Mouse (Mus musculus) liver, postnatal 0 days (tissue): ENCODE results near the gene Pgm5. TPM values are rescaled to one million over a fixed set of nuclear protein-coding genes. Genes with fewer than 3 reads are reported as not detected.

ENCODE experiments used
- ATAC-seq: fragments of 200-750 bp; cut with Nextera tagmentation; 2 replicates; pipeline ENCODE4 v1.8.0; 2017; ENCODE audit warnings: mild to moderate bottlenecking, moderate library complexity
- DNase-seq: peaks from one replicate; pipeline ENCODE4 v3.0.0-alpha.2; 2016
- H3K27ac ChIP-seq: fragments of 300-500 bp; sonication (generic); 2 replicates; pipeline ENCODE4 v1.5.1; 2014; ENCODE audit warnings: antibody characterized with exemption, moderate library complexity, mild to moderate bottlenecking, low read depth
- H3K27me3 ChIP-seq: fragments of 300-500 bp; sonication (generic); 2 replicates; pipeline ENCODE4 v1.6.1; 2014; ENCODE audit warnings: low read length, control low read depth, mixed read lengths; ENCODE audit not compliant: insufficient read depth
- H3K36me3 ChIP-seq: fragments of 300-500 bp; sonication (generic); replicated peaks from 2 replicates; pipeline ENCODE4 v1.6.1; 2014; ENCODE audit warnings: mild to moderate bottlenecking, control low read depth, low read length, moderate library complexity, mixed read lengths; ENCODE audit not compliant: insufficient read depth
- H3K4me1 ChIP-seq: fragments of 300-500 bp; sonication (generic); 2 replicates; pipeline ENCODE4 v1.6.1; 2014; ENCODE audit warnings: antibody characterized with exemption, mild to moderate bottlenecking, control low read depth; ENCODE audit not compliant: insufficient read depth
- H3K4me2 ChIP-seq: fragments of 300-500 bp; sonication (generic); 2 replicates; pipeline ENCODE4 v1.6.1; 2014; ENCODE audit warnings: low read depth, mild to moderate bottlenecking, low read length, moderate library complexity, mixed read lengths
- H3K4me3 ChIP-seq: fragments of 300-500 bp; sonication (generic); 2 replicates; pipeline ENCODE4 v1.5.1; 2014; ENCODE audit warnings: low read depth, low read length
- H3K9ac ChIP-seq: fragments of 300-500 bp; sonication (generic); replicated peaks from 2 replicates; pipeline ENCODE4 v1.6.1; 2014; ENCODE audit warnings: mild to moderate bottlenecking, moderate library complexity
- H3K9me3 ChIP-seq: fragments of 300-500 bp; sonication (generic); 2 replicates; pipeline ENCODE4 v1.6.1; 2016; ENCODE audit warnings: mild to moderate bottlenecking, control low read depth, low read length, mixed read lengths
- CTCF ChIP-seq: sonication (generic); IDR thresholded peaks from 2 replicates; pipeline ENCODE4 v1.5.1; 2016; ENCODE audit warnings: antibody characterized with exemption, low read depth
- EP300 ChIP-seq: IDR thresholded peaks from 2 replicates; pipeline ENCODE4 v1.6.1; 2016; ENCODE audit warnings: antibody characterized with exemption, low read depth, mild to moderate bottlenecking
- WGBS: fragments of 180-500 bp; shearing (Covaris S2); extraction: QIAGEN DNeasy Blood & Tissue Kit; methylation state at CpG from one replicate; pipeline ENCODE4 v1.1.7; 2014; ENCODE audit not compliant: insufficient replicate concordance; 5-methylcytosine and 5-hydroxymethylcytosine counted together
- polyA plus RNA-seq: library from polyadenylated mRNA; unstranded; fragments of >200 nt; fragmentation: Nextera tagmentation; extraction: Ambion mirVana; gene quantifications from 2 replicates; pipeline ENCODE4 v1.2.1, GENCODE M21; 2015

Gene Pgm5
- polyA plus RNA-seq, 1 experiment from 2014 or later = 0.04 TPM

GRCm38 (mm10) chr19:24811451-24811850 lies 50.2 kb downstream of the Pgm5 start:
- ATAC-seq = no peak
- no peak overlapping the region for H3K4me2 ChIP-seq
- no peaks in the 10 kb centered on the region for H3K36me3 ChIP-seq
- H3K9me3 ChIP-seq = no peaks in the 10 kb centered on the region
- 66% methylated on average over 10 of the region's 10 CpGs for WGBS
- no peak for TF ChIP-seq CTCF
- no peak for TF ChIP-seq EP300
- H3K4me3 ChIP-seq = no peak overlapping the region
- no peak overlapping the region for H3K9ac ChIP-seq
- H3K27me3 ChIP-seq = no peaks in the 10 kb centered on the region
- H3K27ac ChIP-seq = no peak overlapping the region
- DNase-seq = no peak
- no peaks in the 10 kb centered on the region for H3K4me1 ChIP-seq

GRCm38 (mm10) chr19:24806013-24806412 lies 55.6 kb downstream of the Pgm5 start:
- H3K4me2 ChIP-seq = no peak overlapping the region
- H3K27ac ChIP-seq = no peak overlapping the region
- H3K4me1 ChIP-seq = no peaks in the 10 kb centered on the region
- no peak overlapping the region for H3K9ac ChIP-seq
- H3K9me3 ChIP-seq = no peaks in the 10 kb centered on the region
- H3K27me3 ChIP-seq = no peaks in the 10 kb centered on the region
- H3K36me3 ChIP-seq = no peaks in the 10 kb centered on the region
- H3K4me3 ChIP-seq = no peak overlapping the region
- WGBS = 67% methylated on average over 3 of the region's 3 CpGs
- ATAC-seq = no peak
- no peak for DNase-seq
- TF ChIP-seq CTCF (no peak), EP300 (no peak)

- no peaks in the 10 kb centered on the region for H3K27me3 ChIP-seq
- ATAC-seq = no peak
- H3K9me3 ChIP-seq = no peaks in the 10 kb centered on the region
- H3K27ac ChIP-seq = no peak overlapping the region
- DNase-seq = no peak
- H3K36me3 ChIP-seq = no peaks in the 10 kb centered on the region
- 33% methylated on average over 9 of the region's 9 CpGs for WGBS
- H3K4me2 ChIP-seq = no peak overlapping the region
- H3K4me3 ChIP-seq = no peak overlapping the region
- no peak overlapping the region for H3K9ac ChIP-seq
- peaks cover 7% of the 10 kb centered on the region; the same call in 1 of the 2 replicates for H3K4me1 ChIP-seq
- TF ChIP-seq EP300 (no peak), CTCF (no peak)
These were observed 64.0 kb downstream of the Pgm5 start for GRCm38 (mm10) chr19:24797606-24798005.

GRCm38 (mm10) chr19:24794350-24794749 lies 67.3 kb downstream of the Pgm5 start:
- H3K4me2 ChIP-seq = peak overlapping the region; percentile 43; the same call in 1 of the 2 replicates
- no peak overlapping the region for H3K9ac ChIP-seq
- TF ChIP-seq CTCF (no peak), EP300 (peak; percentile 89)
- peaks cover 7% of the 10 kb centered on the region; the same call in 1 of the 2 replicates for H3K4me1 ChIP-seq
- no peaks in the 10 kb centered on the region for H3K36me3 ChIP-seq
- H3K4me3 ChIP-seq = no peak overlapping the region
- H3K9me3 ChIP-seq = no peaks in the 10 kb centered on the region
- no peak for DNase-seq
- 48% methylated on average over 6 of the region's 6 CpGs for WGBS
- H3K27ac ChIP-seq = peak overlapping the region; percentile 39; the same call in 1 of the 2 replicates
- H3K27me3 ChIP-seq = no peaks in the 10 kb centered on the region
- peak; percentile 91 for ATAC-seq

- Histone ChIP-seq H3K27me3 (no peaks in the 10 kb centered on the region), H3K9ac (no peak overlapping the region), H3K27ac (0 out of 2 replicates have a peak overlapping the region, but pooled peaks have one; percentile 39), H3K9me3 (no peaks in the 10 kb centered on the region), H3K4me3 (no peak overlapping the region), H3K4me2 (peak overlapping the region; percentile 43), H3K36me3 (no peaks in the 10 kb centered on the region), H3K4me1 (peaks cover 7% of the 10 kb centered on the region; the same call in 1 of the 2 replicates)
- ATAC-seq (peak; percentile 28; the same call in 1 of the 2 replicates), DNase-seq (no peak)
- no peak for TF ChIP-seq CTCF
- no peak for TF ChIP-seq EP300
- WGBS = 50% methylated on average over 9 of the region's 9 CpGs
These were observed 68.0 kb downstream of the Pgm5 start for GRCm38 (mm10) chr19:24793545-24794139.

- H3K4me3 ChIP-seq = no peak overlapping the region
- no peaks in the 10 kb centered on the region for H3K27me3 ChIP-seq
- no peak overlapping the region for H3K4me2 ChIP-seq
- no peak for DNase-seq
- ATAC-seq = no peak
- 69% methylated on average over 5 of the region's 5 CpGs for WGBS
- no peaks in the 10 kb centered on the region for H3K36me3 ChIP-seq
- H3K4me1 ChIP-seq = peaks cover 7% of the 10 kb centered on the region; the same call in 1 of the 2 replicates
- TF ChIP-seq CTCF (no peak), EP300 (no peak)
- H3K9ac ChIP-seq = no peak overlapping the region
- H3K9me3 ChIP-seq = no peaks in the 10 kb centered on the region
- no peak overlapping the region for H3K27ac ChIP-seq
These were observed 68.8 kb downstream of the Pgm5 start for GRCm38 (mm10) chr19:24792876-24793275.
